ENCODE assay signal across 17 mouse cellular contexts in genomic region chr1:132765222-132765621, GRCm38 (mm10). TPM values are rescaled to one million over a fixed set of nuclear protein-coding genes. Genes with fewer than 3 reads are reported as not detected.
DNase-seq lines count a peak whose midpoint lies in the region; ATAC-seq lines count a peak whose summit lies in the region.
"Had no signal": no experiment of that assay in that cellular context is flagged by ENCODE, and none has a peak within 500 bp of the region (broad histone marks: within the 10 kb centered on the region; RNA-seq: fewer than 3 reads in every experiment).

No protein-coding gene starts in this region.

- DNase-seq in hindbrain, embryonic 11.5 days (ENCODE audit: low spot score): no peak
- DNase-seq in urinary bladder, postnatal 14 days (ENCODE audit: low spot score): peak; percentile 56
- DNase-seq in urinary bladder, adult 2 months (ENCODE audit: low spot score): no peak
- no peak for DNase-seq in T-cell, adult 2 months (ENCODE audit: low spot score)
- DNase-seq: gastrocnemius, postnatal 36 days; kidney, adult 8-10 months; layer of hippocampus, postnatal 36 days; lung, postnatal 36 days had no signal

- peaks cover 30% of the 10 kb centered on the region for H3K4me1 ChIP-seq in hindbrain, embryonic 13.5 days (replicated peaks)
- peaks cover 4% of the 10 kb centered on the region; the same call in 1 of the 2 replicates for H3K4me1 ChIP-seq in hindbrain, embryonic 11.5 days (replicated peaks; ENCODE audit: control insufficient read depth, insufficient read depth, low read length)
- peaks cover 21% of the 10 kb centered on the region for H3K4me1 ChIP-seq in midbrain, embryonic 12.5 days
- H3K4me1 ChIP-seq in stomach, embryonic 14.5 days (ENCODE audit: control insufficient read depth, insufficient read depth, low read length): no peaks in the 10 kb centered on the region
- H3K4me1 ChIP-seq: embryonic facial prominence, embryonic 12.5 days had no signal

- H3K27me3 ChIP-seq in hindbrain, embryonic 13.5 days: no peaks in the 10 kb centered on the region
- H3K27me3 ChIP-seq in hindbrain, embryonic 11.5 days (ENCODE audit: control insufficient read depth, insufficient read depth, low read length): no peaks in the 10 kb centered on the region
- peaks cover 3% of the 10 kb centered on the region; the same call in 1 of the 2 replicates for H3K27me3 ChIP-seq in midbrain, embryonic 12.5 days
- no peaks in the 10 kb centered on the region for H3K27me3 ChIP-seq in stomach, embryonic 14.5 days (ENCODE audit: control insufficient read depth, insufficient read depth, low read length)
- H3K27me3 ChIP-seq: embryonic facial prominence, embryonic 12.5 days had no signal

- H3K4me2 ChIP-seq in hindbrain, embryonic 13.5 days: no peak overlapping the region; the same call in 1 of the 2 replicates
- no peak overlapping the region for H3K4me2 ChIP-seq in hindbrain, embryonic 11.5 days (replicated peaks; ENCODE audit: low read depth, low read length)
- H3K4me2 ChIP-seq in midbrain, embryonic 12.5 days (replicated peaks): no peak overlapping the region
- H3K4me2 ChIP-seq in stomach, embryonic 14.5 days (replicated peaks; ENCODE audit: low read depth, low read length): no peak overlapping the region
- H3K4me2 ChIP-seq: embryonic facial prominence, embryonic 12.5 days had no signal

- WGBS in hindbrain, embryonic 13.5 days: 86% methylated on average over 10 of the region's 10 CpGs
- WGBS in hindbrain, embryonic 11.5 days: 81% methylated on average over 10 of the region's 10 CpGs
- 89% methylated on average over 10 of the region's 10 CpGs for WGBS in midbrain, embryonic 12.5 days
- WGBS in stomach, embryonic 14.5 days: 69% methylated on average over 10 of the region's 10 CpGs

- H3K27ac ChIP-seq in hindbrain, embryonic 13.5 days: 0 out of 2 replicates have a peak overlapping the region, but pooled peaks have one; percentile 35
- H3K27ac ChIP-seq in hindbrain, embryonic 11.5 days (ENCODE audit: low read depth, low read length): no peak overlapping the region
- no peak overlapping the region for H3K27ac ChIP-seq in midbrain, embryonic 12.5 days (replicated peaks)
- H3K27ac ChIP-seq in stomach, embryonic 14.5 days (ENCODE audit: low read length): no peak overlapping the region
- H3K27ac ChIP-seq: embryonic facial prominence, embryonic 12.5 days; heart, embryonic 10.5 days; limb, embryonic 12.5 days; liver, embryonic 14.5 days had no signal

- H3K9ac ChIP-seq in hindbrain, embryonic 13.5 days: no peak overlapping the region
- H3K9ac ChIP-seq in hindbrain, embryonic 11.5 days (ENCODE audit: low read depth, low read length): no peak overlapping the region
- no peak overlapping the region for H3K9ac ChIP-seq in midbrain, embryonic 12.5 days (replicated peaks)
- no peak overlapping the region for H3K9ac ChIP-seq in stomach, embryonic 14.5 days (replicated peaks; ENCODE audit: low read depth, low read length)
- H3K9ac ChIP-seq: embryonic facial prominence, embryonic 12.5 days; limb, embryonic 12.5 days; liver, embryonic 14.5 days had no signal

- ATAC-seq in hindbrain, embryonic 13.5 days (ENCODE audit: low FRiP score): peak; percentile 34; the same call in 1 of the 2 replicates
- ATAC-seq in hindbrain, embryonic 11.5 days (ENCODE audit: low FRiP score): no peak
- peak; percentile 53; the same call in 1 of the 2 replicates for ATAC-seq in midbrain, embryonic 12.5 days (ENCODE audit: low FRiP score, low read depth)
- ATAC-seq in stomach, embryonic 14.5 days (ENCODE audit: insufficient number of reproducible peaks, insufficient read depth, low FRiP score, low read depth): peak; percentile 37; the same call in 1 of the 2 replicates
- ATAC-seq in megakaryocyte, adult 5-6 weeks (ENCODE audit: poor library complexity, severe bottlenecking): no peak

- H3K4me3 ChIP-seq in hindbrain, embryonic 13.5 days: no peak overlapping the region
- H3K4me3 ChIP-seq in hindbrain, embryonic 11.5 days (ENCODE audit: low read depth, low read length): no peak overlapping the region
- H3K4me3 ChIP-seq in midbrain, embryonic 12.5 days: no peak overlapping the region
- no peak overlapping the region for H3K4me3 ChIP-seq in stomach, embryonic 14.5 days (ENCODE audit: low read depth, low read length)
- H3K4me3 ChIP-seq: embryonic facial prominence, embryonic 12.5 days; heart, embryonic 10.5 days had no signal

- H3K36me3 ChIP-seq in hindbrain, embryonic 13.5 days: no peaks in the 10 kb centered on the region
- H3K36me3 ChIP-seq in hindbrain, embryonic 11.5 days (ENCODE audit: control insufficient read depth, insufficient read depth, low read length): no peaks in the 10 kb centered on the region
- no peaks in the 10 kb centered on the region for H3K36me3 ChIP-seq in midbrain, embryonic 12.5 days
- H3K36me3 ChIP-seq in stomach, embryonic 14.5 days (ENCODE audit: control insufficient read depth, insufficient read depth, low read length): no peaks in the 10 kb centered on the region
- H3K36me3 ChIP-seq: embryonic facial prominence, embryonic 12.5 days; heart, embryonic 10.5 days; limb, embryonic 12.5 days had no signal

- H3K9me3 ChIP-seq in hindbrain, embryonic 13.5 days: no peaks in the 10 kb centered on the region
- no peaks in the 10 kb centered on the region for H3K9me3 ChIP-seq in hindbrain, embryonic 11.5 days (ENCODE audit: control insufficient read depth, low read length)
- no peaks in the 10 kb centered on the region for H3K9me3 ChIP-seq in midbrain, embryonic 12.5 days
- H3K9me3 ChIP-seq in stomach, embryonic 14.5 days (ENCODE audit: control insufficient read depth, low read depth, low read length): no peaks in the 10 kb centered on the region
- H3K9me3 ChIP-seq: embryonic facial prominence, embryonic 12.5 days; heart, embryonic 10.5 days; limb, embryonic 12.5 days had no signal

RNA-seq across cellular contexts. Expression of gene Nfasc, which starts 23.6 kb away (rescaled TPM):
- polyA plus RNA-seq in hindbrain, embryonic 13.5 days (2015; fragmentation: Nextera tagmentation; extraction: Ambion mirVana): 44.3 and 45.3 TPM in 2 replicates
- polyA plus RNA-seq in hindbrain, embryonic 11.5 days (2014; fragmentation: Nextera tagmentation; extraction: Ambion mirVana): 26.9 and 38.0 TPM in 2 replicates
- 3.3 and 4.7 TPM in 2 replicates for polyA plus RNA-seq in urinary bladder, adult 2 months (2012; rRNA removed)
- 32.8 and 40.8 TPM in 2 replicates for polyA plus RNA-seq in midbrain, embryonic 12.5 days (2016; fragmentation: Nextera tagmentation; extraction: Ambion mirVana)
- 4.9 and 5.0 TPM in 2 replicates for polyA plus RNA-seq in stomach, embryonic 14.5 days (2014; fragmentation: Nextera tagmentation; extraction: Ambion mirVana)
- total RNA-seq in megakaryocyte, adult 5-6 weeks (2015): not detected in 2 replicates
- total RNA-seq in megakaryocyte, adult 5-6 weeks (2017): not detected in 2 replicates
- total RNA-seq: CH12.LX had no signal

Comparison
In these comparisons a context has a peak if more than half of its experiments do, and no peak if none do; other contexts are left out.
1. ATAC-seq: peak in hindbrain, embryonic 13.5 days (single experiment), midbrain, embryonic 12.5 days (single experiment) and stomach, embryonic 14.5 days (single experiment); none in hindbrain, embryonic 11.5 days (single experiment) and megakaryocyte, adult 5-6 weeks (single experiment).